Mouse (Mus musculus): ENCODE data around the gene Kdm6b. TPM values are rescaled to one million over a fixed set of nuclear protein-coding genes. Genes with fewer than 3 reads are reported as not detected.
A peak's percentile ranks its signal among the peaks of the same experiment; 100 is the strongest.

Kdm6b gene
- total and polyA plus RNA-seq, 3 experiments: 0.66 to 7.2 (median 5.7) TPM

- DNase-seq (ENCODE audit: extremely low read depth): no peak
- Histone ChIP-seq H3K4me3 (replicated peaks in 1 of 3; ENCODE audit: low read depth in 2 of 3, low read length in 2 of 3, poor library complexity in 1 of 3) (peak overlapping the region; percentile 72 to 96 (median 78)), H3K4me2 (ENCODE audit: insufficient read depth, low read depth, poor library complexity, severe bottlenecking) (peak overlapping the region; percentile 72), H3K27ac (ENCODE audit: insufficient read depth, low read depth) (no peak overlapping the region), H3K36me3 (replicated peaks in 1 of 2; ENCODE audit: control insufficient read depth in 1 of 2, insufficient read depth in 1 of 2, low read length in 1 of 2) (peaks cover 36 to 46% of the 10 kb centered on the region in 2 experiments), H3K27me3 (replicated peaks) (no peaks in the 10 kb centered on the region), H3K9ac (ENCODE audit: insufficient read depth, low read depth) (peak overlapping the region; percentile 99), H3K79me2 (replicated peaks; ENCODE audit: control insufficient read depth, extremely low read depth, insufficient read depth, poor library complexity, severe bottlenecking) (peaks cover 13% of the 10 kb centered on the region), H3K9me3 (replicated peaks; ENCODE audit: low read length) (no peaks in the 10 kb centered on the region), H3K4me1 (ENCODE audit: control insufficient read depth in 1 of 2, insufficient read depth in 2 of 2) (peaks cover 5 to 20% of the 10 kb centered on the region in 2 experiments; a peak in 2 of 4 replicates)
- in situ Hi-C loops (cut with MboI; ENCODE audit: low pct_ligation_motif_present, low pct_unique_long_range_greater_than_20kb, low sequenced_read_pairs) (loop anchor here (5.0 kb wide), 2 partner anchors 36 to 129 kb away; no protein-coding TSS in a partner anchor), dilution Hi-C loops (cut with MboI; ENCODE audit: extremely low pct_ligation_motif_present, extremely low pct_unique_long_range_greater_than_20kb, low sequenced_read_pairs) (no loop called here)
- TF ChIP-seq SMC3 (IDR thresholded peaks at IDR 0.05; ENCODE audit: low read depth, low read length): no peak
- no peak for TF ChIP-seq CHD2 (IDR thresholded peaks at IDR 0.05; ENCODE audit: low read length)
Observed at GRCm38 (mm10) chr11:69396772-69397171, 16.7 kb downstream of the Kdm6b start.

- DNase-seq (ENCODE audit: extremely low read depth): peak; percentile 100
- peak overlapping the region; percentile 93 for H3K27ac ChIP-seq (ENCODE audit: insufficient read depth, low read depth)
- no peaks in the 10 kb centered on the region for H3K9me3 ChIP-seq (replicated peaks; ENCODE audit: low read length)
- H3K36me3 ChIP-seq (replicated peaks in 1 of 2; ENCODE audit: control insufficient read depth in 1 of 2, insufficient read depth in 1 of 2, low read length in 1 of 2): peaks cover 27 to 38% of the 10 kb centered on the region in 2 experiments
- H3K4me3 ChIP-seq (replicated peaks in 1 of 3; ENCODE audit: low read depth in 2 of 3, low read length in 2 of 3, poor library complexity in 1 of 3): peak overlapping the region; percentile 72 to 96 (median 78)
- peak overlapping the region; percentile 99 for H3K9ac ChIP-seq (ENCODE audit: insufficient read depth, low read depth)
- in situ Hi-C loops (cut with MboI; ENCODE audit: low pct_ligation_motif_present, low pct_unique_long_range_greater_than_20kb, low sequenced_read_pairs): loop anchor here (5.0 kb wide), 2 partner anchors 36 to 129 kb away; no protein-coding TSS in a partner anchor
- peak overlapping the region; percentile 72 for H3K4me2 ChIP-seq (ENCODE audit: insufficient read depth, low read depth, poor library complexity, severe bottlenecking)
- dilution Hi-C loops (cut with MboI; ENCODE audit: extremely low pct_ligation_motif_present, extremely low pct_unique_long_range_greater_than_20kb, low sequenced_read_pairs): no loop called here
- H3K27me3 ChIP-seq (replicated peaks): no peaks in the 10 kb centered on the region
- peaks cover 13% of the 10 kb centered on the region for H3K79me2 ChIP-seq (replicated peaks; ENCODE audit: control insufficient read depth, extremely low read depth, insufficient read depth, poor library complexity, severe bottlenecking)
- peaks cover 0 to 12% of the 10 kb centered on the region in 2 experiments; a peak in 2 of 4 replicates for H3K4me1 ChIP-seq (ENCODE audit: control insufficient read depth in 1 of 2, insufficient read depth in 2 of 2)
- TF ChIP-seq NRF1 (IDR thresholded peaks at IDR 0.05; ENCODE audit: low read depth, low read length) (peak; percentile 47; the same call in 1 of the 2 replicates), IRF4 (IDR thresholded peaks at IDR 0.05; ENCODE audit: low read depth, low read length) (peak; percentile 65), SMC3 (IDR thresholded peaks at IDR 0.05; ENCODE audit: low read depth, low read length) (no peak), SIN3A (IDR thresholded peaks at IDR 0.05; ENCODE audit: low read length) (no peak; the same call in 1 of the 2 replicates), ZNF384 (IDR thresholded peaks at IDR 0.05; ENCODE audit: low read depth, low read length) (no peak), E2F4 (IDR thresholded peaks at IDR 0.05; ENCODE audit: insufficient replicate concordance, low read depth, low read length) (no peak), MAZ (IDR thresholded peaks at IDR 0.05; ENCODE audit: low read depth, low read length) (peak; percentile 86; the same call in 1 of the 2 replicates), BHLHE40 (IDR thresholded peaks at IDR 0.05; ENCODE audit: low read depth, low read length) (no peak), ZKSCAN1 (IDR thresholded peaks at IDR 0.05; ENCODE audit: borderline replicate concordance, low read depth, low read length) (no peak), ZC3H11A (IDR thresholded peaks at IDR 0.05; ENCODE audit: low read depth, low read length) (no peak), TCF12 (IDR thresholded peaks at IDR 0.05; ENCODE audit: low read depth, low read length) (peak; percentile 81), NELFE (IDR thresholded peaks at IDR 0.05; ENCODE audit: low read depth, low read length) (peak; percentile 86), GABPA (IDR thresholded peaks at IDR 0.05; ENCODE audit: insufficient replicate concordance, low read depth, low read length) (peak; percentile 96; the same call in 1 of the 2 replicates), JUN (IDR thresholded peaks at IDR 0.05; ENCODE audit: insufficient read depth, low read depth, low read length) (no peak), RCOR1 (conservative IDR thresholded peaks at IDR 0.05; ENCODE audit: low read depth, low read length) (no peak), ZMIZ1 (IDR thresholded peaks at IDR 0.05; ENCODE audit: low read depth, low read length) (peak; percentile 79; the same call in 1 of the 2 replicates), TBP (conservative IDR thresholded peaks at IDR 0.05; ENCODE audit: low read depth, low read length) (no peak), POLR2AphosphoS2 (IDR thresholded peaks at IDR 0.05; ENCODE audit: low read depth, low read length) (0 out of 2 replicates have a peak, but pooled peaks have one; percentile 67), MYC (IDR thresholded peaks at IDR 0.05; ENCODE audit: low read depth, low read length) (peak; percentile 81), POLR2A (IDR thresholded peaks at IDR 0.05; ENCODE audit: low read depth, low read length) (peak; percentile 68), UBTF (IDR thresholded peaks at IDR 0.05; ENCODE audit: low read depth, low read length) (no peak), CHD2 (IDR thresholded peaks at IDR 0.05; ENCODE audit: low read length) (peak; percentile 97), ETS1 (conservative IDR thresholded peaks at IDR 0.05; ENCODE audit: low read depth, low read length) (no peak), CTCF (conservative IDR thresholded peaks at IDR 0.05 in 1 of 2, IDR thresholded peaks at IDR 0.05 in 1 of 2; ENCODE audit: low read depth in 2 of 2, low read length in 2 of 2) (no peak), RAD21 (IDR thresholded peaks at IDR 0.05; ENCODE audit: low read depth, low read length) (no peak), USF1 (IDR thresholded peaks at IDR 0.05; ENCODE audit: low read depth, low read length) (no peak), USF2 (conservative IDR thresholded peaks at IDR 0.05; ENCODE audit: low read depth, low read length) (no peak), CHD1 (IDR thresholded peaks at IDR 0.05; ENCODE audit: low read depth, low read length) (no peak), KAT2A (IDR thresholded peaks at IDR 0.05; ENCODE audit: insufficient replicate concordance, low read length) (peak; percentile 99; the same call in 1 of the 2 replicates), PAX5 (IDR thresholded peaks at IDR 0.05; ENCODE audit: low read length) (no peak), EP300 (IDR thresholded peaks at IDR 0.05; ENCODE audit: low read length) (no peak)
Observed at GRCm38 (mm10) chr11:69395634-69396373, 17.7 kb downstream of the Kdm6b start.
